Mouse (Mus musculus) cerebral cortex, adult 2 months (tissue): ENCODE measurements around the gene Pcgf5.

Experiments
- WGBS: fragments of 180-500 bp; shearing (Covaris S2); methylation state at CpG from one replicate; pipeline ENCODE4 v1.1.7; 2018; 5-methylcytosine and 5-hydroxymethylcytosine counted together

Pcgf5 gene

GRCm38 (mm10) chr19:36384426-36384825 lies 36.3 kb downstream of the Pcgf5 start:
- 44% methylated on average over 2 of the region's 2 CpGs for WGBS

- WGBS: 82% methylated on average over 5 of the region's 5 CpGs
Measured at GRCm38 (mm10) chr19:36388502-36388901, 40.4 kb downstream of the Pcgf5 start.

- WGBS: 81% methylated on average over 1 of the region's 1 CpGs
Measured at GRCm38 (mm10) chr19:36390714-36391113, 42.6 kb downstream of the Pcgf5 start.

GRCm38 (mm10) chr19:36398500-36398899 lies 50.4 kb downstream of the Pcgf5 start:
- 91% methylated on average over 3 of the region's 3 CpGs for WGBS

GRCm38 (mm10) chr19:36408352-36409100 lies 60.4 kb downstream of the Pcgf5 start:
- WGBS: 75% methylated on average over 10 of the region's 10 CpGs

GRCm38 (mm10) chr19:36409280-36409860 lies 61.3 kb downstream of the Pcgf5 start:
- 2% methylated on average over 53 of the region's 53 CpGs for WGBS

- WGBS: under 1% methylated on average over 78 of the region's 82 CpGs
Measured at GRCm38 (mm10) chr19:36409861-36410392, 61.8 kb downstream of the Pcgf5 start.

GRCm38 (mm10) chr19:36427195-36427876 lies 79.2 kb downstream of the Pcgf5 start:
- WGBS: 96% methylated on average over 7 of the region's 7 CpGs

- 62% methylated on average over 4 of the region's 4 CpGs for WGBS
Measured at GRCm38 (mm10) chr19:36428116-36428515, 80.0 kb downstream of the Pcgf5 start.

- whole genome bisulfite sequencing: 98% methylated on average over 1 of the region's 1 CpGs
Measured at GRCm38 (mm10) chr19:36429354-36429753, 81.2 kb downstream of the Pcgf5 start.

GRCm38 (mm10) chr19:36433161-36433560 lies 85.1 kb downstream of the Pcgf5 start:
- 96% methylated on average over 3 of the region's 3 CpGs for WGBS

- 56% methylated on average over 9 of the region's 9 CpGs for WGBS
Measured at GRCm38 (mm10) chr19:36439894-36440714, 92.0 kb downstream of the Pcgf5 start.

- 93% methylated on average over 3 of the region's 3 CpGs for WGBS
Measured at GRCm38 (mm10) chr19:36450997-36451608, 103.0 kb downstream of the Pcgf5 start.

- WGBS: 66% methylated on average over 5 of the region's 5 CpGs
Measured at GRCm38 (mm10) chr19:36451731-36452130, 103.6 kb downstream of the Pcgf5 start.

- WGBS: 81% methylated on average over 3 of the region's 3 CpGs
Measured at GRCm38 (mm10) chr19:36452210-36452609, 104.1 kb downstream of the Pcgf5 start.

GRCm38 (mm10) chr19:36453451-36453850 lies 105.3 kb downstream of the Pcgf5 start:
- 95% methylated on average over 4 of the region's 4 CpGs for WGBS

GRCm38 (mm10) chr19:36470106-36470505 lies 122.0 kb downstream of the Pcgf5 start:
- 17% methylated on average over 6 of the region's 6 CpGs for WGBS

GRCm38 (mm10) chr19:36471325-36471724 lies 123.2 kb downstream of the Pcgf5 start:
- WGBS: 43% methylated on average over 3 of the region's 3 CpGs

GRCm38 (mm10) chr19:36476596-36476995 lies 128.5 kb downstream of the Pcgf5 start:
- WGBS: 98% methylated on average over 4 of the region's 4 CpGs

- WGBS: 22% methylated on average over 9 of the region's 9 CpGs
Measured at GRCm38 (mm10) chr19:36477151-36477550, 129.0 kb downstream of the Pcgf5 start.

- whole genome bisulfite sequencing: 29% methylated on average over 5 of the region's 5 CpGs
Measured at GRCm38 (mm10) chr19:36477684-36478083, 129.6 kb downstream of the Pcgf5 start.
